Mouse (Mus musculus) frontal cortex, postnatal 10 days (tissue): ENCODE results near the gene Lgmn.

Experiments
- DNase-seq, 2 experiments: peaks; one replicate each; pipeline ENCODE4 v3.0.0; 2022; ENCODE audit warnings: low spot score in 2 of 2, mixed read lengths in 1 of 2

Gene Lgmn

DNA sequence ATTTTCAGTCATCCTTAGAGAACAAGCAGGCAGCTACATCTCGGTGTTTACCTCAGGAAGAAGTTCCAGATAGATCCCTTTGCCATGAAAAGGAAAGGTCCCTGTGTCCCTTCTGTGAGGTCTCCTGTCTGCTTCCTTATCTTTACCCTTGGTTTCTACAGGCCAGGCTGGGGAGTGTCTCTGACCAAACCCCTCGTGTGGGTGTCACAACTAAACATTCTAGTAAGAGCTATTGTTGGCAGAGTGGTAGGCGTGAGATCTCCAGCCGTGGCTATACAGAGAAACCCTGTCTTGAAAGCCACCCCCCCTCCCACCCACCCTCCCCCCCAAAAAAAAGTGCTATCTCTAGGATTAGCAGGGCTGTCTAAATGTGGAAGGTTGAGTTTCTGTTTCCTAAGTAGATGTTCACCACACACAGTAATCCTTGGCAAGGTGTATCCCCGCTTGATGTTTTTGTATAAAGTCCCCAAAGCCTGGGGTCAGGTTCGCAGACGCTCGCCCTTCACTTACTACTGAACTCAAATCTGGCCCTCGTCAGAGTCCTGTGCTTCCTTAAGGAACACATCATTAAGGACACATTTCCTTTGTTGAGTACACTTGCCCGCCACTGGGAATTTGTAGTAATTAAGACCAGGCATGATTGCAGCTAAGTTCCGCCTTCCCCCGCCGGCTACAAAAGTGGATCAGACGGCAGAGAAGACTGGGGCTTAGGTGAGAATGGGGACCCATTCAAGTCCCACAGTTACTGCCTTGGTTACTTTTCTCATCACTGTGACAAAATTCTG is 94.4 kb downstream of the Lgmn start:
- no peak for DNase-seq
